Mouse (Mus musculus) embryonic facial prominence, embryonic 11.5 days (tissue): ENCODE measurements around the gene Pax2. TPM values are rescaled to one million over a fixed set of nuclear protein-coding genes. Genes with fewer than 3 reads are reported as not detected.

Source experiments
- ATAC-seq: fragments of 200-750 bp; cut with Nextera tagmentation; replicated peaks from 2 replicates; pipeline ENCODE4 v1.8.0; 2017; ENCODE audit warnings: low read depth; ENCODE audit not compliant: insufficient number of reproducible peaks, low FRiP score, low TSS enrichment
- DNase-seq: peaks from one replicate; pipeline ENCODE4 v3.0.0-alpha.2; 2015; ENCODE audit warnings: low spot score
- H3K27ac ChIP-seq: fragments of 300-500 bp; sonication (generic); replicated peaks from 2 replicates; pipeline ENCODE4 v1.5.1; 2014; ENCODE audit warnings: mild to moderate bottlenecking, low read depth, low read length, control low read depth
- H3K27me3 ChIP-seq: fragments of 300-500 bp; sonication (generic); 2 replicates; pipeline ENCODE4 v1.6.1; 2014; ENCODE audit warnings: mild to moderate bottlenecking, low read length, moderate library complexity, mixed read lengths; ENCODE audit not compliant: control insufficient read depth, insufficient read depth
- H3K36me3 ChIP-seq: fragments of 300-500 bp; sonication (generic); replicated peaks from 2 replicates; pipeline ENCODE4 v1.6.1; 2014; ENCODE audit warnings: low read depth, mild to moderate bottlenecking, low read length, moderate library complexity, mixed read lengths; ENCODE audit not compliant: control insufficient read depth, insufficient read depth
- H3K4me1 ChIP-seq: fragments of 300-500 bp; sonication (generic); 2 replicates; pipeline ENCODE4 v1.6.1; 2014; ENCODE audit warnings: low read length, mixed read lengths; ENCODE audit not compliant: control insufficient read depth, insufficient read depth
- H3K4me2 ChIP-seq: fragments of 300-500 bp; sonication (generic); 2 replicates; pipeline ENCODE4 v1.6.1; 2014; ENCODE audit warnings: low read depth, mild to moderate bottlenecking, control low read depth, low read length, moderate library complexity
- H3K4me3 ChIP-seq: fragments of 300-500 bp; sonication (generic); 2 replicates; pipeline ENCODE4 v1.5.1; 2014; ENCODE audit warnings: low read depth, low read length, control low read depth
- H3K9ac ChIP-seq: fragments of 300-500 bp; sonication (generic); replicated peaks from 2 replicates; pipeline ENCODE4 v1.6.1; 2014; ENCODE audit warnings: mild to moderate bottlenecking, control low read depth, low read length
- H3K9me3 ChIP-seq: fragments of 300-500 bp; sonication (generic); replicated peaks from 2 replicates; pipeline ENCODE4 v1.6.1; 2016; ENCODE audit warnings: mild to moderate bottlenecking, low read length, inconsistent platforms, mixed read lengths; ENCODE audit not compliant: control insufficient read depth
- whole genome bisulfite sequencing: fragments of 180-500 bp; shearing (Covaris S2); extraction: QIAGEN DNeasy Blood & Tissue Kit; methylation state at CpG from one replicate; pipeline ENCODE4 v1.1.7; 2014; 5-methylcytosine and 5-hydroxymethylcytosine counted together
- polyA plus RNA-seq: library from polyadenylated mRNA; unstranded; fragments of >200 nt; fragmentation: Nextera tagmentation; extraction: Ambion mirVana; gene quantifications from 2 replicates; pipeline ENCODE4 v1.2.1, GENCODE M21; 2014

Gene Pax2
- polyA plus RNA-seq, 1 experiment from 2014 or later: 0.90 TPM

GRCm38 (mm10) chr19:44823657-44824056 is 67.8 kb downstream of the Pax2 start:
- Histone ChIP-seq H3K4me2 (no peak overlapping the region), H3K4me1 (0 out of 2 replicates have a peak, but pooled peaks cover 3% of the 10 kb centered on the region), H3K4me3 (no peak overlapping the region), H3K9me3 (no peaks in the 10 kb centered on the region), H3K27ac (no peak overlapping the region), H3K27me3 (no peaks in the 10 kb centered on the region), H3K36me3 (no peaks in the 10 kb centered on the region), H3K9ac (no peak overlapping the region)
- WGBS: 41% methylated on average over 3 of the region's 3 CpGs
- DNase-seq (no peak), ATAC-seq (0 out of 2 replicates have a peak, but pooled peaks have one; percentile 14)

DNA sequence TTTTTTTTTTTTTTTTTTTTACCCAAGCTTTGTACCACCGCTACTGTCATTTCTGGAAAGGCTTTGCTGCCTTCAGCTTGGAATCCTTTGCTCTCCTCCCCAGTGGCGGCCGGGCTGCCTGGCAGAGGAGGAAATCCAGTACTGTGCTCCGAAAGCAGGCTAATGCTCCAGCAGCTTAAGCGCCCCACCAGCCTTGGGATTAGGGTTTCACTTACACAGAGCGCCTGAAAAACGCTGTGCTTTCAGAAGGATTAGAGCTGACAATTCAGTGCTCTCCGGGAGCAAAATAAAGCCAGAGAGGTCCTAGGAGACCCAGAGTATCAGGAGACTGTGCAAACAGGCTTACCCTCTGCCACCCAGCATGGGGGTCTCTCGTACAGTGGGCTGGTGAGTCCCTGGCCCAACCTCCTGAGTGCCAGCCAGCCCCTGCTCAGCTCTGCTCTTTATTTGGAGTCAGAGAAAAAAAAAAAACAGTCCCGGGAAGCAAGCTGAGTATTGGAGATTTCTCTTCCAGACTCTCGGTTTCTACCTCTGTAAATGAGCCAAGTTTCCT is 69.4 kb downstream of the Pax2 start:
- Histone ChIP-seq H3K9ac (no peak overlapping the region; the same call in 1 of the 2 replicates), H3K27ac (no peak overlapping the region), H3K4me1 (0 out of 2 replicates have a peak, but pooled peaks cover 3% of the 10 kb centered on the region), H3K4me3 (no peak overlapping the region), H3K4me2 (peak overlapping the region; percentile 7), H3K36me3 (no peaks in the 10 kb centered on the region), H3K27me3 (no peaks in the 10 kb centered on the region), H3K9me3 (no peaks in the 10 kb centered on the region)
- ATAC-seq (no peak), DNase-seq (peak; percentile 63)
- 9% methylated on average over 11 of the region's 11 CpGs for WGBS

DNA sequence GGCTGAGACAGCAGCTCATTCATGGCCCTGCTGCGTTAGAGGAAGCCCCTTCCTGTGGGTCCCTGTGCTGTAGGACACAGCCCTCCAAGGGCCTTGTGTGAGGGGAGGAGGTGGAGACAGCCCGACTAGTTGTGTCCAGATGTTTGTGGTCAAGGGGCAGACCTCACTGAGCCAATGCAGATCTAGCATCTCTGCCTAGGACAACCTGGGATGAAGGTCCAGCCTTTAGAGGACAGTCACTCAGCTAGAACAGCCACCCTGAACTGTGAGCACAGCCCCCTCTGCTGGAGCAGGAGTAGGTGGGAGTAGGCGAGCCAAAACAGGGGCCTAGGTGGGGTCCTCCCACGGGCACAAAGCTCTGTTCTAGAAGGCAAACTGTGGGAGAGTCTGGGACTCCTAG is 70.0 kb downstream of the Pax2 start:
- Histone ChIP-seq H3K9me3 (no peaks in the 10 kb centered on the region), H3K27ac (no peak overlapping the region), H3K36me3 (no peaks in the 10 kb centered on the region), H3K9ac (no peak overlapping the region; the same call in 1 of the 2 replicates), H3K4me1 (0 out of 2 replicates have a peak, but pooled peaks cover 3% of the 10 kb centered on the region), H3K4me2 (no peak overlapping the region), H3K27me3 (no peaks in the 10 kb centered on the region), H3K4me3 (no peak overlapping the region)
- ATAC-seq (no peak), DNase-seq (no peak)
- 20% methylated on average over 4 of the region's 4 CpGs for WGBS

GRCm38 (mm10) chr19:44833391-44833790 is 77.5 kb downstream of the Pax2 start:
- no peak overlapping the region for H3K9ac ChIP-seq
- ATAC-seq (no peak), DNase-seq (no peak)
- WGBS: 38% methylated on average over 1 of the region's 1 CpGs
- H3K4me2 ChIP-seq: no peak overlapping the region
- H3K36me3 ChIP-seq: no peaks in the 10 kb centered on the region
- no peak overlapping the region for H3K27ac ChIP-seq
- H3K4me1 ChIP-seq: peaks cover 10% of the 10 kb centered on the region
- H3K9me3 ChIP-seq: no peaks in the 10 kb centered on the region
- H3K27me3 ChIP-seq: peaks cover 50% of the 10 kb centered on the region
- no peak overlapping the region for H3K4me3 ChIP-seq

GRCm38 (mm10) chr19:44834218-44835041 is 78.6 kb downstream of the Pax2 start:
- peak; percentile 16; the same call in 1 of the 2 replicates for ATAC-seq
- Histone ChIP-seq H3K27me3 (peaks cover 60% of the 10 kb centered on the region), H3K4me2 (no peak overlapping the region; the same call in 1 of the 2 replicates), H3K36me3 (no peaks in the 10 kb centered on the region), H3K9me3 (no peaks in the 10 kb centered on the region), H3K4me3 (no peak overlapping the region), H3K27ac (no peak overlapping the region), H3K4me1 (peaks cover 10% of the 10 kb centered on the region), H3K9ac (no peak overlapping the region)
- no peak for DNase-seq
- 8% methylated on average over 11 of the region's 11 CpGs for WGBS

DNA sequence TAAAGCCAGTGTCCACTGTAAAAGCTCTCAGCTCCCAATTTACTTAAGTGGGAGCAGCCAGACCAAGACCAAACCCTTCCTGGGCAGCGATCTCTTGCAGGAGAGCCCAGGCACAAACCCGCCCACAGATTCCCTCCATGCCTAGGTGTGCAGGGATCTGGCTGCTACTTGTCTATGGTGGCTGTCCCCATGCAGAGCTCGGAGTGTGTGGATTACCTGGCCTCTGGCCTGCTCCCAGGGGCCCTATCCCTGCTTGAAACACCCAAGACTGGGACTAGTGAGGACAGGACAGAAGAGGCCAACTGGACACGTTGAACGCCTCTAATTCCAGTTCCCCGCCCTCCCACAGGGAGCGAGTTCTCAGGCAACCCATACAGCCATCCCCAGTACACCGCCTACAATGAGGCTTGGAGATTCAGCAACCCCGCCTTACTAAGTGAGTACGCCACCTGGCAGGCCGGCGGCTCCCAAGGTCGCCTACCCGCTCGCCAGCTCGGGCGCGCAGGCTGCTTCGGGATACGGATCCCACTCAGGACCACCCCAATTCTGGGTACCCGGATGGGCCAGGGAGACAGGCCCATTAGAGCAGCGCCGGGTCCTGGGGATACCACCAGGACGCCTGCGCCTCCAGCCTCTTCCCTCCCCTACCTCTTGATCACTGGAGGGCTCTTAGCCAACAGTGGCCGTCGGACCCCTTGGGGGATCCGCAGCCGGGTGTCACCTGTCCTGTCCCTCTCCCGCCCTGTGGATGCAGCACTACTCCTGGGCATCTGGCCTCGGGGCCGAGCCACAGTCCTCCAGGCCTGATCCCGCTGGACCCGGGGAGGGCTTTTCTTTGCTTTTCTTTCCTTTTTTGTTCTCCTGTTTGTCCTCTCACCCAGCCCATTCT is 79.4 kb downstream of the Pax2 start:
- Histone ChIP-seq H3K9ac (peak overlapping the region; percentile 25; the same call in 1 of the 2 replicates), H3K36me3 (no peaks in the 10 kb centered on the region), H3K27ac (no peak overlapping the region), H3K9me3 (no peaks in the 10 kb centered on the region), H3K4me1 (peaks cover 10% of the 10 kb centered on the region), H3K4me3 (peak overlapping the region; percentile 39), H3K27me3 (peaks cover 63% of the 10 kb centered on the region), H3K4me2 (peak overlapping the region; percentile 77)
- ATAC-seq (no peak; the same call in 1 of the 2 replicates), DNase-seq (peak; percentile 21)
- WGBS: 5% methylated on average over 34 of the region's 34 CpGs

GRCm38 (mm10) chr19:44835931-44836861 is 80.4 kb downstream of the Pax2 start:
- DNase-seq (peak; percentile 43), ATAC-seq (peak; percentile 26; the same call in 1 of the 2 replicates)
- H3K4me1 ChIP-seq: peaks cover 10% of the 10 kb centered on the region
- no peak overlapping the region for H3K27ac ChIP-seq
- no peaks in the 10 kb centered on the region for H3K36me3 ChIP-seq
- H3K4me2 ChIP-seq: peak overlapping the region; percentile 77
- WGBS: 0% methylated on average over 60 of the region's 71 CpGs
- H3K4me3 ChIP-seq: peak overlapping the region; percentile 39
- peak overlapping the region; percentile 25; the same call in 1 of the 2 replicates for H3K9ac ChIP-seq
- peaks cover 63% of the 10 kb centered on the region for H3K27me3 ChIP-seq
- no peaks in the 10 kb centered on the region for H3K9me3 ChIP-seq
